Mouse (Mus musculus) thymus, postnatal 25 days (tissue): ENCODE measurements around the gene Tvp23a.

Source experiments
- DNase-seq: peaks from one replicate; pipeline ENCODE4 v3.0.0; 2022

The Tvp23a gene

DNA sequence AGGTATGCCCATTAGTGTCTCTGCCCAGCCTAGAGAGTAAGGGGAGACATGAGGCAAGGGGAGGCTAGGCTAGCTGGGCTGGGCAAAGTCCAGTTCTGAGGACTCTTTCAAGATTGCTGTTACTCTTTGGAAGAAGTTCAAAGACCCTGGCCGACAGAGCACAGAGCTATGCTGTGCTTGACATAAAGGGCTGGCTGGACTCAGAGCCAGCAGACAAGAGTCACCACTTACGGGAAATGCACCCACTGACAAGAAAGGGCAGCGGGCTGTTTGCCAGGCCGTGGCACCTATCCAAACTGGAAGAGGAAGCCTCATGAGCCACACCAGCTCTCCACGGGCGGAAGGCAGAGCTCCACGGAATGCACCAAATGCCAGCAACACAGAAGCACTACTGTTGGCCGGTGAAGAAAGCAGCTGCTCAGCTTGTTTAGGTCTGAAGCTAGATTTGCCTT is 5.3 kb upstream of the Tvp23a start:
- peak; percentile 16 for DNase-seq

DNA sequence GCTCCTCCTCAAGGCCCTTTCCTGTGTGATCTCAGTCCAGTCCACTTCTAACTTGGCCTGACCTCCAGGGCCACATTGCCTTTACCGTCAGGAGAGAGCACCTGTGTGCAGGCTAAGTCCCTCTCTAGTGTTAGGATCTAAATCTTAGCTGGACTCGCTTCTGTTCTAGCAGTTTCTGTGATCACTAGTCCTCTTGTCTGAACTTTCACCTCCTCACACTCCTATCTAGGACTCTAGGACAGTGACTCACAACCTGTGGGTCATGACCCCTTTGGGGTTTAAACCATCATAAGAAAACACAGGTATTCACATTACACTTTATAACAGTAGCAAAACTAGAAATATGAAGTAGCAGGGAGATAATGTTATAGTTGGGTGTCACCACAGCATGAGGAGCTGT is 4.7 kb upstream of the Tvp23a start:
- DNase-seq = no peak

DNA sequence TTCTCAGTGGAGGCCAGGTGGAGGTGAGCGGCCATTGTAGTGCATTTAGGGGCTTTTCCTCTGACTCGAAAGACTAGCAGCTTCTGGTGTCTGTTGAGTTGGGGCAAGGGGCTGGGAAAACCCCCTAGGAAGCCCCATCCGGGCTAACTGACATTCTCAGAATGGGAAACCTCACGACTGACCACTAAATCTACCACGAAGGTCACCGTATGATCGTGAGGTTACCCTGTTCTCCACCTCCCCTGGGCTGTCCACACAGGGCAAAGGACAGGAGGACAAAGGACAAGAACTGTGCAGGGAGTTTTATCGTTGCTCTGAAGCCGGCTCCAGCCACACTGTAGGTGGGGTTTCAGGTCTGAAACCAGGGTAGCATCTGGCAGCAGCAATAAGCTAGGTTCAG is 1.8 kb upstream of the Tvp23a start:
- DNase-seq = no peak

DNA sequence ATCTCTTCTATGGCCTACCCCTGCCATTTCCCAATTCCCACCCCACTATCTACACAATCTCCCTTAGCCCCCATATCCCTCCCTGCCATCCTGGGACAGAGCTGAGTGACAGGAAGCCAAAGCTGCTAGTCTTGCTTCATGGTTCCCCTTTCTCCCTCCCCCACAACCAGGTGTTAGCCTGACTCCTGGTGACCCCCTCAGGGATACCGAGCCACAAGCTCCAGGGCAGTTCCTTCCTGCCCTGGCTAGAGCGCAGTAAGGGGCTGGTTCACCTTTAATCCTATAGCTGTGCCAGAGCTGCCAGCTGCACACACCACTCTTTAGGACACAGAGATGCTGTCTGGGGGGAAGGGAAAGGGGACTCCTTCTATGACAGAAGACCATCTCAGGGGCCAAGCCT is 619 bp upstream of the Tvp23a start:
- DNase-seq = no peak

DNA sequence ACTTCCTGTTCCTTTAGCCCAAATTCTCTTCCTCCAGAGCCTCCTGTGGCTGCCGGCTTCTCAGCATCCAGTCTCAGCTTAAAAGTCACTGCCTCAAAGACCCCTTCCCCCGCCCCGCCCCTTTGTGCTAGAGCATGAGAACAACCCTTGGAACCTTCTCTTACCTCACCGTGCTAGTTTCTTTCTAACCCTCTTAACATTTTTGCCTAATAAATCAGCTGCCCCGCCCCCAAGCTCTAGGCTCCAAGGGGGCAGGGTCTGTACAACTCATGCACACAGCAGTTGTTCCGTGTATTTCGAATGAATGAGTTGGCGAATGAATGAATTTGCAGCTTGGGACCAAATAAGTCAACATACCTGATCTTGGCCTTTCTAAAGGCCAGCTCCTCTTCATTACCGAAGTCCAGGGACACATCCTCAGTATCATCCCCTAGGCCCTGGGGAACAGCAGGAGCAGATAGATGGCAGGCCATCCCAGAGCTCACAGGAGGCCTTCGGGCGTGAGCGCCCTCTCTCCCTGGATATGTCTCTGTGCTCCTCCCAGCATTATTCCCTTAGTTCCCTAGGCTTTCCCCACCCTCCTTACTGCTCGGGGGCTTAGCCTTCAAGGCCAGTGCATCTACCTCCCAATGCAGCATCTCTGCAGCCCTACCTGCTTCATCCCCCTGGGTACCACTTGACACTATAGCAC is 444 bp downstream of the Tvp23a start:
- no peak for DNase-seq

DNA sequence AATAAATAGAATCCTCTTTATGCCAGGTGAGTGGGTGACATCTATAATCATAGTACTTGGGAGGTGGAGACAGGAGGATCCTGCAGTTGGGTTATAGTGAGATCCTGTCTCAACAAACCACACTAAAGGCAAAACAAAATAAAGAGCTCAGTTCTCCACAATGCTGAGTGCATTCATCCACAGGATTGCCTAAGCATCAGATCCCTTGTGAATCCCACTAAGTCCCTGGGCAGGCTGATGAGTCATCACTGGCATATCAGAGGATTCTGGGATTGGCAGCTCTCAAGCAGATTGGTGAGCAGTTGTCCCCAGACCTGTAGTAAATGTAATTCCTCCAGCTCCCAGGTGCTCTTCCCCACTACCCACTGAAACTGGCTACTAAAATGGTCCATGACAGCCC is 3.4 kb downstream of the Tvp23a start:
- no peak for DNase-seq

DNA sequence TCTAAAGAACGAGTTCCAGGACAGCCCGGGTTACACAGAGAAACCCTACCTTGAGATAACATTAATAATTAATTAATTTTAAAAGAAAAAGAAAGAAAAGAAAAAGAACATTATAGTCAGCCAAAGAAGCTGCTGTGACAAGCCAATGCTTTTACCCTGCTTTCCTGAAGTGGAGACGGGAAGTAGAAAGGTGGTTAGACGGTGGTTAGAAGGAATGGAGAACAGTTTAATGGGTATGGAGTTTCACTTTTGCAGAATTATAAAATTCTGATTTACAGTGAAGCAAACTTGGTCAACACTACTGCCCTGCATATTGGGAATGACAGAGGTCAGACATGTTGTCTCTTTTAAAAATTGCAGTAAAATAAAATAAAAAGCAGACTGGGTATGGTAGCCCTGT is 5.4 kb downstream of the Tvp23a start:
- DNase-seq = no peak

DNA sequence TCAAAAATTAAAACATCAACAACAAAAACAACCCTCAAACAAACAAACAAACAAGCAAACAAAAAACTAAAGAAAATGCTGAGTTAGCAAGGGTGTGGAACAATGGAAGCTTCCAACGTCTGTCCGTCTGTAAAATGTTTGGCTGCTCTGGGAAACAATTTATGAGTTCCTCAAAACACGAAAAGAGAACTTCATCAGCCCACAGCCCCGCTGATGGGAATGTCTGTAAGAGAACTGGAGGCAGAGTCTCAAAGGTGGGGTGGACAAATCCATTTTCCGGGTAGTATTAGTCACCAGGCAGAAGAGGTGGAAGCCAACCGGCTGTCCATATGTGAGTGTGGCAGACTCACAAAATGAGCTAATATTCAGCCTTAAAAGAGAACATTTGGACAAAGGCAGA is 5.8 kb downstream of the Tvp23a start:
- no peak for DNase-seq

DNA sequence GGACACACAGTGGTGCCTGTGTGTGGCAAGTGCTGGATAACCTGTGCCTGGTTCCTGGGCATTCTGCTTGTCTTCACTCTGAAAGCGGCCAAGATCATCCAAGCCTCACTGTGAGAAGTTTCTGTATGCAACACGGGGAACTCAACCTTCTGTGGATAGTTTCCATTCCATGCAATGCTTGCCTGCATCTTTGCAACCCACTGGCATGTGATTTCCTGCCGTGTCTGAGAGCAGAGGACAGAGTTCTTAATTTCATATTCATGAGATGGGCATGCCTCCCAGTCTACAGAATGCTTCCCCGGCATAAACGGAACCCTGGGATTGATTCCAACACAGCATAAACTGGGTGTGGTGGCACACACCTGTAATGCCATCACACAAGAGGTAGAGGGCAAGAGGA is 9.1 kb downstream of the Tvp23a start:
- no peak for DNase-seq

DNA sequence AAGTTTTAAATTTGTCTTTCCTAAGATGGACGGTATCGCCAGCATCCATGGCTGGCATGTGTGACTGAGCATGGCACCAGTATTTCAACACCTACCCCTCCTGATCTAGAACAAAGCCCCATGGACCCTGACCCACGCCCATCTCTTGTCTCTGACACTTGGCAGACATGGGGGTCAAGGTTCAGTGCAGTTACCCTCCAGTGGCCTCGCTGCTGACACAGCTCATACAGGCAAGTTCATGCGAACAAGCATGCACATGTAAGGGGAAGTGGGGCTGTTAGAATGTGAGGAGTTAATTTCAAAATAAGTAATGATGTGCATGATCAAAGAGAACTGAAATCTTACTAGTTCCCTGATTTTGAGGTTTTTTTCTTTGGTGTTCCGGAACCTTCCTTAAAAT is 11.0 kb downstream of the Tvp23a start:
- no peak for DNase-seq

DNA sequence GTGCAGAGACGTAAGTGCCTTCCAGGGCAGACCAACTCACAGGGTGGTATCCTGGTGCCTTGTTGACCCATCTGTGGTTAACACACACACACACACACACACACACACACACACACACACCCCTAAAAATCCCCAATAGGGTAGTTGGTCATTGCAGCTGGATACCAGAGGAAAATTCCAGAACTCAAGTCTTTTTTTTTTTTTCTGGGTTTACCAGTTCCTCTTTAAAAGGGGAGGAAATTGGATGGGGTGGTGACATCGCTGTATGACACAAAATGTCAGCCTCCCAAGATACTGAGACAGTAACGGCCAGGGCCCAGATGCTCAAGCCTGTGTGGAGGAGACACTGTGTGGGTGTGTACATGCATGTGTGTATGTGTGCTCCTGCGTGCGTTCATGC is 13.8 kb downstream of the Tvp23a start:
- no peak for DNase-seq

DNA sequence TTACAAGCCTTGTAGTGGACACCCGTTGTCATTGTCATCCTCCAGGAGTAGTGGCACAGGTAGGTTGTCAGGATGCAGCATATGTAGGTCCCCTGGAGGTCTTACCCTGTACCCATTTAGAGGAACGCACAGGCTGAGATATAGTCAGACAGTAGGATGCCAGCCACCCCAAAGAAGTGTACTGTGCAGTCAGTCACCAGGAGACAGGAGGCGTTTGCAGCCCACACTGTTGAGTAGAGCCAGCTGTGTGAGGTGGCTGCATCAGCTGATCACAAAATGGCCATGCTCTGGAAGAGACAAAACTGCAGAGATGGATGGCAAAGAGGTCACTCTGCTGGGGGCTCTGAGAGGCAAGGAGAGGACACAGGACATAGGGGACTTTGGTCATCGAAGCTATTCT is 14.8 kb downstream of the Tvp23a start:
- DNase-seq = no peak

DNA sequence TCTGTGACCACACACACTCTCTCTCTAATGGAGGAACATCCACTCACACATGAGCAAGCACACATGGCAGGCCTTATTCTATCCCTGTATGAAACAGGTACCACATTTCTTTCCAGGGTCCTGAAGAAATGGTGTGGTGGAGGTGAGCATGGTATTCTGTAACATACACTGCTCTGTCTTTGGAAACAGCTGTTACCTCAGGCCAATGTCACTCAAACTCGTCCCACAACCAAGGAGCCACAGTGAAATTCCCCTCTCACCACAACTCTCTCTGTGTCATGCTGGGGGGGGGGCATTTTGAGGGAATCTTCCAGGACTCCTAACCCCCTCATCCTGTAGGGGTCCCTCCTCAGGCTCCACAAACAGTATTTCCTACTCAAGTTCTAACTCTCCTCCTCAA is 15.3 kb downstream of the Tvp23a start:
- no peak for DNase-seq

DNA sequence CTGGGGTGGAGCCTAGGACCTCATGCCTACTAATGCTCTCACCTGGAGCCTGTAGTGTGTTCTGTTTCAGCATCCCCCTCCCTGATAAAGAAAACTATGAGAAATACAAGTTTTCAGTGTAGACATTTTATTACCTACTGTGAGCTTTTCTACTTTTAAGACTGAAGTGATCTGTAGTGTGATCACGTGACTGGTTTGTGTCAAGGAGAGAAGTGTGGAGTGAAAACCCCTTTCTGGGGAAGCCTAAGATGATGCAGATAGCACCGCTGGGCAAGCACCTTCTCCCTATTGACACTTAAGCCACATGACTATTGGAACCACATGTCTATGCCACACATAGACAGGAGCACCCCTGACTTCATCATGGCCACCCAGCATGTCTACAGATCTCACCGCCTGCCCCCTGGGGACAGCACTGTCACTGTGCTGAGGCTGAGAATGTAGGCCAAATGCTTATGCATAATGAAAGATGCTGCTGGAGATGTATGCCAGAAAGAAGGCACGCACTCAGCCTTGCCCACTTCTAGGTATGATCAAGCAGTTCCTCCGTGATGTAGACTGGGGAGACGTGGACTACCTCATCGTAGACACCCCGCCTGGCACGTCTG is 26.6 kb downstream of the Tvp23a start:
- DNase-seq = no peak

DNA sequence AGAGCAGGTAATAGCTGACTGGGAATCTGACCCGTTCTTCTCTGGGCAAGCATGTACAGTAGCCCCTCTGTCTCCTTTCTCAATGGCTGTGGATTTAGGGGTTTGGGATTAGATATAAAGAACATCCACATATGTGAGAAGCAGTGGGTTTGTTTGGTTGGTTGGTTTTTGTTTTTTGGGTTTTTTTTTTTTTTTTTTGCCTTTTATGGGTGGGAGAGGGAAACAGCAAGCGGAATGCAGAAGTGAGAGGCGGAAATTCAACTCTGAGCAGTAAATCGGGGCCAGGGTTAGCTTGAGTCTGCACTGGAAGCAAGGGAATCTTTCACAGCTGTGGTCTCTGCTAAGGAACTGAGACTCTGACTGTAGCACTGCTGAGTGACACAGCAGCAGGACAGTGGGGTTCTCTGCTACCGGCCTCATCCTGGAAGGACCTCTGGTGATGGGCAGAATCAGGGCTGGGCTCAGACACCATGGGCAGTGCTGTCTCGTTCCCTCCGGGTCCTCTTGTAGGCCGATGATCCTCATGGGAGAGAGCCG is 29.4 kb downstream of the Tvp23a start:
- DNase-seq = no peak

DNA sequence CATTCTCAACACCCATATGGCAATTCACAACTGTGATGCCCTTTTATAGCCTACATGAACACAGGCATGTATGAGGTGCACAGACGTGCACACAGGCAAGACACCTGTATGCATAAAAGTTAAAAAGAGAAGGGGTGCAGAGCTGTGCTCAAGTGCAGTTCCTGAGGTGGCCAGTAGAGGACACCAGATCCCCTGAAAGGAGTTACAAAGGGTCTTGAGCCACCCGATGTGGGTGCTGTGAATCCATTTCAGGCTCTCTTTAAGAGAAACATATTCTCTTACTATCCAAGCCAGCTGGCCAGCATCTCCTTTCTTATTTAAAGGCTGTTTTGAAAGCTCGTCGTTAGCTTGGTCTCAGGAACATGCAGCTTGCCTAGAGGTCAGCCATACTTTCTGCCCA is 30.3 kb downstream of the Tvp23a start:
- DNase-seq = peak; percentile 29

DNA sequence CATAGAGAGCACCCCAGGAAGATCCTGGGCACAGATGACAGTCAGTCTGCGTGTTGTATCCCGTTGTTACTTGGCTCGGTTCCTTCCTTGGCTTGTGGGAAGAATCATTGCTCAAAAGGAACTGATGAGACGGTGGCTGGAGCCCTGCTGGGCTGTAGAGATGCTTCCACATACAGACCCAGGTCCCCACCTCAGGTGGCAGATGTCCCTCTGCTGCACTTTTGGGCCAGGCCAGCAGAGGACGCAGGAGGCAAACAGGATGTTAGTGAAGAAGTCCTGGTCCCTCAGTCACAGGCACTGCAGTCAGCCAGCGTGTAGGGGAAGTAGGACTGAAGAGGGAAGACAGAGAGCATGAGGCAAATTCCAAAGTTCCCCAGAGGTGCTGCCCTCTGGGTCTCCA is 31.2 kb downstream of the Tvp23a start:
- DNase-seq = peak; percentile 22

DNA sequence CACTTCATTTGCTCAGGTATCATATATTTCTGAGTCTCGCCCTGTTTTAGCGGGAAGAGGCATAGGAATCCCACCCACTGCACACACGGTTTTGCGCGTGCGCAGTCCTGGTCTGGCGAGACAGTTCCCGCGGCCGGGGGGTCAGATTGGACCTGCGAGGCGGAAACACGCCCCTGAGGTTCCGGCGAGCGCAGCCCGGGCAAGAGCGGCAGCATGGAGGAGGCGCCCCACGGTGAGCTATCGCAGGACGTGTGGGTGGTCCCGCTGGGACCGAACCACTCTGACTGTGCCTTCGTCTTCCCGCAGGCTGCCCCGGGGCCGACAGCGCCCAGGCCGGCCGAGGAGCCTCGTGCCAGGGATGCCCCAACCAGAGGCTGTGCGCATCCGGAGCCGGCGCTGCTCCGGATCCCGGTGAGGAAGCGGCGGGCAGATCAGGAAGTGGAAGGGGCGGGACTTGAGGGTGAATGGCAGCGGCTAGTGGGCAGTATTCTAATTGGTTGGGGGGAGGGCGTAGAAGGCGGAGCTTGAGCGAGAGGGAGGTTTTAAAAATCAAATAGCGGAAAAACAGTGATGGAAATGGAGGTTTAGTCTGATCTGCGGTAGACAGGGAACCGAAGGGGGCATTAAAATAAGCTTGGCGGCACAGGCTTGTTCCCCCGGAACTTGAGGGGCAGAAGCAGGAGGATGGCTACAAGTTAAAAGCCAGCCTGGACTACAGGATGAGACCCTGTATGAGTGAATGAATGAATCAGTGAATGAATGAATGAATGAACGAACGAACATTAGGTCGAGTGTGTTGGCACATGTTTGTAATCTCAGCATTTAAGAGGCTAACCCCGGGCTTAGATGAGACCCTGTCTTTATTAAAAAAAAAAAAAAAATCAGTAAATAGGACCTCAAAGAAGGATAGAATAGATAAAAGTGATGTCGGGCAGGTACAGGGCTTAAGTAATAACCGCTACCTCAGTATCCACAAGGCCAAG is 35.1 kb downstream of the Tvp23a start, which contains the start of gene Nubp1:
Nubp1 (plus strand) TSS at position 185 of the 983 bp plus-strand sequence.
- DNase-seq = peak; percentile 90

DNA sequence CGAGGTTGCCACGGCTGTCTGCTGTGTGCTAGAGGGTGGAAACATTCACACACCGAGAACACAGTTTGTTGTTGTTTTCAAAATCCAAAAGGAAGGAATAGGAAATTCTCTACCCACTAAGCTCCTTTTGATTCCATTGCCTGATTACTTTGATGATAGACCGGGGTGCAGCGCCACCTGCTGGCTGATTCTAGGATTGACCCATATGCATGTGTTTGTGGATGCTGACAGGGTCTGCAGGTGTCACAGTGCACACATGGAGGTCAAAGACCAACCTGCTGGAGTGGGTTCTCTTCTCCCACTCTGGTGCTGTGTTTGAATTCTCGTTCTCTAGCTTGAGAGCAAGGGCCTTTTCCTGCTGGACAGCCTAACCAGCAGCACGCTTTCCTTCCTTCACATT is 48.0 kb downstream of the Tvp23a start:
- DNase-seq = peak; percentile 86

DNA sequence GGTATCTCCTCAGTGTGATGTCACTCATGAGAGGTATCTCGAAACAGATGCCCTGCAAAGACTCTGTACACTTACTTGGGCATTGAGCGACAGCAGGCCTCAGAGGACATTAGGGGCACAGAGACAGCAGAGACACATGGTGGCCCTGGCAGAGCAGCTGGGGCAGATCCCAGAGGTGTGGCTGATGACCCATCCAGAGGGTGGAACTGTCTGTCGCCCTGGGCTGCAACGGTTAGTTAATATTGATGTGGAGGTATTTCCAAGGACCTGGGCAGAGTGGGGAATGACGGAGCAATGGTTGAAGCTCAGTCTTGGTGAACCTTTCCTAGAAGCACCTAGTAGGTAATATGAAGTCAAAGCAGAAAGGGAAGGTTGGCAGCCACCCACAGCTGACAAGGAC is 48.4 kb downstream of the Tvp23a start:
- no peak for DNase-seq

DNA sequence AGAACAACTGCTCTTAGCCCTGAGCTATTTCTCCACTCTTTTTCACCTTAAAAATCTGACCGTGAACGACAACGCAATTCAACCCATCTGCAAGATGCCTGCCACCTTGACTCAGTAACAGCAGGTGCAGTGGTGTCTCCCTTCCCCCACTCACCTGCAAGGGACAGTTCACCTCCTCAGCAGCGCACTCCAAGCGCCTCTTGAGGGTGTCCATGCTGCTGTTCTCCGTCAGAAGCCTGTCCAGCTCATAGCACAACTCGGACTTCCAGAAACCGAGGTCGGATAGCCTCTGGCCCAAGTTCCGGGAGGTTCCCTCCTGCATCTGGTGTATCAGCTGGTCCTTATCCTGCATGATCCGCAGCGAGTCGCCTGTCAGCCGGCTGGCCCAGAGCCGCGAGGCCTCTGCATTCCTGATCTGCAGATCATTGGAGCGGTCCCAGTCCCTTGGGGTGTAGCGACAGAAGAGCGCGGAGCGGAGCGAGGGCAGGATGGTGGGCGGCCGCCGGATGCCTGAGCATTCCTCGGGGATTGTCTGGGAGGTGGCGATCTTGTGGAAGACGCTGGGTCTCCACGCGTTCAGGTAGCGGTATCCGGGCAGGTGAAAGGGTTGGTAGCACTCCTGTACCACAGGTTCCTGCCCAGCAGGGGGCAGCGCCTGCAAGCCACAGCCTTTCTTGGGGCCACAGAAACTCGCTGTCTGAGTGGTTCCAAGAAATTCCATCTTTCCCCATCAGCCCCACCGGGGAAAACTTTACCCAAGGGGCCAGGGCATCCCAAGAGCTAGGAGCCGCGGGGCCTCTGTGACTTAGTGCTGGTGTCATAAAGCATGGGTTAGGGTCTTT is 52.2 kb downstream of the Tvp23a start, which contains the start of gene Tekt5:
Tekt5 (minus strand) TSS at position 792 of the 842 bp plus-strand sequence.
- DNase-seq = peak; percentile 35

DNA sequence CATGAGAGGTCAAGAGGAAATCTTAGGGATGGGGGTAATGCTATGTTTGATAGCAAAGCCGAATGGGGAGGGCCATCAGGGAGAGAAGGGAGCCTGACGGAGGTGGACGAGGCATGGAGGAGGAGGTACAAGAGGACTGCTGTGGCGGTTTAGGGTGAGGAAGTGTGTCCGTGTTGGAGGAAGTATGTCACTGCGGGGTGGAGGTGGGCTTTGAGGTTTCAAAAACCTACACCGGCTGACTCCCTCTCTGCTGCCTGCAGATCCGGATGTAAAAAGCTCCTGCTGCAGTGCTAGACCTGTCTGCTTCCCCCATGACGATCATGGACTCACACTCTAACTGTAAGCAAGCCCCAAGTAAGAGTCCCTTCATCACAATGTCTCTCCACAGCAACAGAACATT is 54.6 kb downstream of the Tvp23a start:
- DNase-seq = peak; percentile 26
